Mouse (Mus musculus): ENCODE results near the gene Ell. TPM values are rescaled to one million over a fixed set of nuclear protein-coding genes. Genes with fewer than 3 reads are reported as not detected.
"Not testable (repeated sequence)": the region's sequence is repeated elsewhere in the genome, so short reads cannot be mapped to it uniquely, and the experiment has no call there.

Gene Ell
- polyA plus RNA-seq, 1 experiment: 21.3 TPM

DNA sequence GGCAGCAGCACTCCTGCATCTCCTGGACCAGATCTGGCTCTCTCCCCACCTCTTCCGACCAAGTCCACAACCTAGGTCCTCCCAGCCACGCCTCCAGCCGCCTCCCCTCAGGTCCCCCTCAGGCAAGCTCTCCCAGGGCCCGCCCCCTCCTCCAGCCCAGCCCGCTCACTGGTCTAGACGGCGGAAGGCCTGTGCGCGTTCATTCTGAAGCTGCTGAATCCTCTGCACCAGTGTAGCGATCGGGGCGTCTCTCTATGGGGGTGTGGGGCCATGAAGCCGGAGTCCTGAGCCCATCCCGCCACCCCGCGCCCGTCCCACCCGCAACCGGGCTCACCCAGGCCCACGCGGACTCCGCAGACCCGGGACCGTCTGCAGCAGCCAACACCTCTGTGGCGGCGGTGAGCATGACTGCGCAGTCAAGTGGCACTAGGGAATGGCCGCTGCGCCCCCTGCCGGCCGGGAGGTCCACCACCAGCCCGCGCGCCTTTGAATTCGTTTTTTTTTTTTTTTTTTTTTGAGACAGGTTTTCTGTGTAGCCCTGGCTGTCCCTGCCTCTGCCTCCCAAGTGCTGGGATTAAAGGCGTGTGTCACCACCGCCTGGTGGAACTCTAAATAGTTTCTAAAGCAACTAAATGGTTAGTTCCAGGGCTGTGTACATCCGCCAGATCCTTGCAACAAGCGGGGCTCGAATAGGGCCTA lies 32.8 kb upstream of the Ell start, which contains the start of gene Rex1bd:
TSS of gene Rex1bd (minus strand) at position 425 of the 699 bp plus-strand sequence.
- DNase-seq (ENCODE audit: low spot score): peak; percentile 94

DNA sequence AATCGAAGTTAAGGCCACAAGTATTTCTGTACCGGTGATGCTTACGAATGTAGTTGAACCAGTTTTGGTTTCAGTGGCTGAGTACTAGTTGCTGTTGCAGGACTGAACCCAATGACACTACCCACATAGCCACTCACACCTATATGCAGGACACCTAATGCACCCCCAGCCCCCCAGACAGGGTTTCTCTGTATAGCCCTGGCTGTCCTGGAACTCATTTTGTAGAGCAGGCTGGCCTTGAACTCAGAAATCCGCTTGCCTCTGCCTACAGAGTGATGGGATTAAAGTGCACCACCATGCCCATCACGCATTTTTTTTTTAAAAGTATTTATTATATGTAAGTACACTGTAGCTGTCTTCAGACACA lies 32.2 kb upstream of the Ell start:
- DNase-seq (ENCODE audit: low spot score): no peak

GRCm38 (mm10) chr8:70509281-70509952 lies 29.8 kb upstream of the Ell start:
- no peak for DNase-seq (ENCODE audit: low spot score)

GRCm38 (mm10) chr8:70510228-70510915 lies 28.9 kb upstream of the Ell start, which contains the start of gene Uba52:
Gene Uba52, minus strand, starts transcription at chr8:70510801.
- DNase-seq (ENCODE audit: low spot score): peak; percentile 96

GRCm38 (mm10) chr8:70511174-70511573 lies 28.1 kb upstream of the Ell start:
- DNase-seq (ENCODE audit: low spot score): not testable (repeated sequence)

- DNase-seq (ENCODE audit: low spot score): no peak
Measured at GRCm38 (mm10) chr8:70511770-70512169, 27.5 kb upstream of the Ell start.

DNA sequence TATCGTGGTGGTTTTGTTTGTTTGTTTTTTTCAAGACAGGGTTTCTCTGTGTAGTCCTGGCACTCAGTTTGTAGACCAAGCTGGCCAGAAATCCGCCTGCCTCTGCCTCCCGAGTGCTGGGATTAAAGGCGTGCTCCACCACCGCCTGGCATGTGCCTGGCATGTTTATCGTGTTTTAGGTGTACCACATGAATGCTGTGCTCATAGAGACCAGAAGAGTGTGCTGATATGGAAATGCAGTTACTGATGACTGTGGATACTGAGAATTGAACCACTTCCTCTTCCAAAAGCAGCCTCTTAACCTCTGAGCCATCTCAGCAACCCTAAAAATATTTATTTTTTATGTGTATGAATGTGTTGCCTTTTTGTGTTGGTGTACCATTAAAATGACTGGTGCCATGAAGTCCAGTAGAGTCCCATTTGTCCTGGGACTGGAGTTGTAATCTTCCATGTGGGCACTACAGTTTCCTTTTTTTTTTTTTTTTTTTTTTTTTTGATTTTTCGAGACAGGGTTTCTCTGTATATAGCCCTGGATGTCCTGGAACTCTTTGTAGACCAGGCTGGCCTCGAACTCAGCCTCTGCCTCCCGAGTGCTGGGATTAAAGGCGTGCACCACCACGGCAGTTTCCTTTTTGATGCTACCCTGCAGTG lies 26.9 kb upstream of the Ell start:
- DNase-seq (ENCODE audit: low spot score): no peak

GRCm38 (mm10) chr8:70513441-70513840 lies 25.8 kb upstream of the Ell start:
- DNase-seq (ENCODE audit: low spot score): no peak

DNA sequence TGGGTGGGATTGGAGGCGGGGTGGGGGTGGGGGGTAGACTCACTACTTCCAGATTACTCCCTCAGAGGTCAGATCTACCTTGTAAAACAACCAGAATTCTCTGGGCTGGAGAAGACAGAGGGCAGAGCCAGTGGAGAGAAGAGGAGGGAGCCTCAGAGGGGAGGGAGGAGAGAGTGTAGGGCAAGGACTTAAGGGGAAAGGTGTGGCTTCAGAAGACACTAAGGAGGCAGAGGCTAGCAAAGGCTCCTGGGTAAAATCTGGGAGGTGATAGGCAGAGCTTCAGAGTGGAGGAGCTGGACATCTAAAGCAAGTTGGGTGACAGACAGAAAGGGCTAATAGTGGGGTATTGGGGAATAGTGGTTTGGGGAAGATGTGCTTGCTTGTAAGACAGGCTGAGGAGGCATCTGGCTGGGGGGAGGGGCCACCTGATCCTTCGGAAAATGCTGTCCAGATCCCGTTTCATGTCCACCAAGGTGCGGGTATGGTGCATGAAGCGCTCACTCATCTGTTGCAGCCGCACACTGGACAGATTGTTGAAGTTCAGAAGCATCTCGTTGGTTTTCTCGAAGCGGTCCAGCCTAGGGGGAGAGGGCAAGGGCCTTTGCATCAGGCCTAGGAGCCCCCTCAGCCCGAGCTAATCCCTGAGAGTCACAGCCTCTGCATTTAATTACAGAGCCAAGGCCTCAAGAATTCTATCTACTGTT lies 21.2 kb upstream of the Ell start:
- no peak for DNase-seq (ENCODE audit: low spot score)

DNA sequence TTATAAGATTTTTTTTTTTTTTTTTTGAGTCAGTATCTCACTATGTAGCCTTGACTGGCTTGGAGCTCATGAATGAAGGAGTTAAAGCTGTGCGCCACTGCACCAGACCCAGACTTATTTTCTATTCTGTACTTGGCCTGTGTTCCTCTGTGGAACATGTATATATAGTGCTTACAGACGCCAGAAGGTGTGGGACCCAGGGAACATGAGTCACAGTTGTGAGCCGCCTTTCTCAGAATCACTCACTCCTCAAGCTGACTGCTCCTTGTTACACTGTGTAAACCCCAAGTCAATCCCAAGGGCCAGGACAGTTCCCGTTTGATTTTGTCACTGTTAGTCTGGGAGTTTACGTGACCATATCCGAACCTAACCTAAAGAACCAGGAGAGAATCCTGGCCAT lies 20.2 kb upstream of the Ell start:
- no peak for DNase-seq (ENCODE audit: low spot score)

GRCm38 (mm10) chr8:70519606-70520005 lies 19.7 kb upstream of the Ell start:
- DNase-seq (ENCODE audit: low spot score): no peak

GRCm38 (mm10) chr8:70522592-70523403 lies 16.5 kb upstream of the Ell start:
- peak; percentile 92 for DNase-seq (ENCODE audit: low spot score)

GRCm38 (mm10) chr8:70527111-70527511 lies 12.1 kb upstream of the Ell start:
- DNase-seq (ENCODE audit: low spot score): no peak

DNA sequence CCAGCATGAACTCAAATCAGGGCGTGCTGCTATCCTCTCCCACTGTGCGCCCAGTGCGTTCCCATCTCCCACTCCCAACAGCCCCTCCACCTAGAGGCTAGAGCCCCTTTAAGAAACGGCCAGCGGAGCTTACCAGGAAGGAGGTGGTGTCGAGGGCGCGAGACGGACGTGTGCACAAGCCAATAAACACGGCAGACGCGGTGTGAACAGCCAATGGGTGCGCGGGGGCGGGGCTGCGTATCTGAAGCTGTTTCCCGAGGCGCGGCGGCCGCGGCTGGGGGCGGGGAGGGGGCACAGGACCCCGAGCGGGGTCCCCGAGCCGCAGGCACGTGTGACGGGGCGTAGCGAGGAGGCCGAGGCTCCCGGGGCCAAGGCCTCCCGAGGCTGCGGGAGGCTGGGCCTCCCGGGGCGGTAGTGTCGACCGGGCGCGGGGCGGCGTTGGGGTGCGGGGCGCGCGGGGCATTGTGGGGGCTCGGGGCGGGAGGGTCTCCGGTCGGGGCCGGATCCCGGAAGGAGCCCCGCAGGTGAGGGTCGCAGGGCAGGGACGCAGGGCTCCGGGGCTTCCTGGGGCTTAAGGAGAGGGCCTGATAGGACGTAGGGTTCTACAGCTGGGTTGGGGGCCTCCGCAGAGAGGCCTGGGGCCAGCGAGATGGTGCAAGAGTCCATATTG lies 11.6 kb upstream of the Ell start, which contains the start of the genes Fkbp8 and Kxd1:
TSS of gene Fkbp8 (plus strand) at position 213 of the 670 bp plus-strand sequence.
TSS of gene Kxd1 (minus strand) at position 445 of the 670 bp plus-strand sequence.
- DNase-seq (ENCODE audit: low spot score): peak; percentile 97

GRCm38 (mm10) chr8:70528182-70528797 lies 11.0 kb upstream of the Ell start:
- DNase-seq (ENCODE audit: low spot score): no peak

DNA sequence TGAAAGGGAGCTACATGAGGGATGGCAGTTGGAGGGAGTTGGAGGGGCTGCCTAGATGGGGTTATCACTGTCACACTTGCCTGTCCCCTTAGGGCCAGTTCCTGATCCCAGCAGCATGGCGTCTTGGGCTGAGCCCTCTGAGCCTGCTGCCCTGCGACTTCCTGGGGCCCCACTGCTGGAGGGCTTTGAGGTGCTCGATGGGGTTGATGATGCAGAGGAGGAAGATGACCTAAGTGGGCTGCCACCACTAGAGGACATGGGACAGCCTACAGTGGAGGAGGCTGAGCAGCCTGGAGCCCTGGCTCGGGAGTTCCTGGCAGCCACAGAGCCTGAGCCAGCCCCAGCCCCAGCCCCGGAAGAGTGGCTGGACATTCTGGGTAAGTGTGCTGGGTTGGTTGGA lies 10.0 kb upstream of the Ell start:
- no peak for DNase-seq (ENCODE audit: low spot score)

DNA sequence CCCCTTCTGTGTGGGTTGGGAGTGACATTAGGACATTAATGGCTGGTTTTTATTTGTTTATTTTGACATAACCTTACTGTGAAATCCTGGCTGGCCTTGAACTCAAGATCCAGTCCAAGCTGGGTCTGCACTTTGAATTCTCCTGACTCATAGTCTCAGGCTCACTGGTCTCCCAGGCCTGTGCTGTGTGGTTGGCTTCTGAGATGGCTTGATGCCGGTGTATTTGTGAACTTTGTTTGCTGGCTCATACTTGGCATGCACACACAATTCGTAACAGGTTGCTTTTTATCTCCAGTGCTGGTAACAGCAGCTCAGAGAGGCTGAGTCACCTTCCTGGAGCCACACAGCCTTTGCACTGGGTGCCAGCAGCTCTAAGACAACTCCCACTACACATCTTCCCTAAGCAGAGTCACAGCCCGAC lies 9.5 kb upstream of the Ell start:
- no peak for DNase-seq (ENCODE audit: low spot score)

DNA sequence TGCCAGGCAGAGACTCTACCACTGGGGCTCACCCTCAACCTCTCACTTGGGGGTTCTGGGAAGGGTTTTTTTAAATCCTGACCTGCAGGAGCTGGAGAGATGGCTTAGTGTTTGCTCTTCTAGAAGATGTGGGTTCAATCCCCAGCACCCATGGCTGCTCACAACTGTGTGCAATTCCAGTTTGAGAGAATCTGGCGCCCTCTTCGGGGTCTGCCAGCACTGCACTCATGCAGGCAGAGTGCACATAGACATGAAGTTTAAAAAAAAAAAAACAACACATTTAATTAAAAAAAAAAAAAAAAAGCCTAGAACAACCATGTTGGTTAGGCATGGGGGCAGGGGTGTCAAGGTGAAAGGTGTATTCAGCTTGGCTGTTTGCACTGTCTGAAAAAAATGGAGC lies 8.9 kb upstream of the Ell start:
- DNase-seq (ENCODE audit: low spot score): no peak

DNA sequence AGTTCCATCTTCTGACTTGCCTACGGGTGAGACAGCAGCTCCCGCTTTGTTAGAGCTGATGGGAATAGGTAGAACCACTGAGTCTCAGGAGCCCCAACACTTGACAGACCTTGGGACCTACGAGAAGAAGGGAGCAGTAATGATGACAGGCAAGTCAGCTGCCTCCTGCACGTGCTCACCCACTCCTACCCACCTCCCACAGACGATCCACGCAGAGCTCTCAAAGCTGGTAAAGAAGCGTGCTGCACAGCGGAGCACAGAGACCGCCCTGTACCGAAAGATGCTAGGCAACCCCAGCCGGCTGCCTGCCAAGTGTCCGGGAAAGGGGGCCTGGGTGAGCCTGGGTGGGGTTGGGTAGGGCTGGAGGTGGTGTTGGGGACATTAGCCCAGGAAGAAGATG lies 5.0 kb upstream of the Ell start:
- DNase-seq (ENCODE audit: low spot score): no peak

DNA sequence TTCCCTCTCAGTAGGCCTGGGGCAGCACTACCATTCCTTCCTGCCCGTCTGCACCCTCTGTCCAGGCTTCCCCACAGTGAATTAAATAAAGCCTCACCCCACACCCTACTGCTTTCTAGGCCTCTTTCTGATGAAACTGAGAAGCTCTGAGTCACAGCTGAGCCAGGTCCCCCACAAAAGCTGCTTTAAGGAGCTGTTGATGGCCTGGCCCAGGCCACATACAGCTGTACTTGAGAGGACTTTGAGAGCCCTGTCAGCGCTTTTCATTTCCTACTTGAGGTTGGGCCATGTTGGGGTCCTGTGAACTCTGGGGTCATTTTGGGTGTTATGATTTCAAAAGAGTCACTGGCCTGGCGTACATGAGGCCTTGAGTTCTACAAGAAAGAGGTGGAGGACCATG lies 4.0 kb upstream of the Ell start:
- no peak for DNase-seq (ENCODE audit: low spot score)
